Mouse (Mus musculus) thymus, adult 2 months (tissue): ENCODE results near the gene Tbc1d2b. TPM values are rescaled to one million over a fixed set of nuclear protein-coding genes. Genes with fewer than 3 reads are reported as not detected.

ENCODE experiments used
- DNase-seq: peaks from one replicate; pipeline ENCODE4 v3.0.0; 2021
- H3K27ac ChIP-seq: fragments of 200-500 bp; 2 replicates; pipeline ENCODE4 v1.5.1; 2012; ENCODE audit warnings: low read length, control low read depth; ENCODE audit not compliant: control insufficient read depth, insufficient read depth
- H3K27me3 ChIP-seq: fragments of 200-500 bp; 2 replicates; pipeline ENCODE4 v1.6.1; 2012; ENCODE audit warnings: mild to moderate bottlenecking, low read length, moderate library complexity, mixed read lengths; ENCODE audit not compliant: control insufficient read depth, insufficient read depth
- H3K36me3 ChIP-seq: fragments of 200-500 bp; 2 replicates; pipeline ENCODE4 v1.6.1; 2012; ENCODE audit warnings: mild to moderate bottlenecking, low read length, moderate library complexity; ENCODE audit not compliant: control insufficient read depth, insufficient read depth
- H3K4me1 ChIP-seq: fragments of 200-500 bp; replicated peaks from 2 replicates; pipeline ENCODE4 v1.6.1; 2012; ENCODE audit warnings: low read length; ENCODE audit not compliant: control insufficient read depth, insufficient read depth
- H3K4me3 ChIP-seq: fragments of 200-500 bp; 2 replicates; pipeline ENCODE4 v1.5.1; 2012; ENCODE audit warnings: mild to moderate bottlenecking, low read length, control low read depth, moderate library complexity; ENCODE audit not compliant: control insufficient read depth, insufficient read depth
- CTCF ChIP-seq: fragments of 200-500 bp; IDR thresholded peaks from 2 replicates; pipeline ENCODE4 v1.5.1; 2012; ENCODE audit warnings: mild to moderate bottlenecking, control low read depth, low read length, moderate library complexity, borderline replicate concordance; ENCODE audit not compliant: control insufficient read depth, poor library complexity, insufficient read depth; ENCODE audit errors: extremely low read depth
- POLR2A ChIP-seq: fragments of 200-500 bp; IDR thresholded peaks from 2 replicates; pipeline ENCODE4 v1.6.1; 2012; ENCODE audit warnings: mild to moderate bottlenecking, low read length, control low read depth, moderate library complexity; ENCODE audit not compliant: control insufficient read depth, poor library complexity, insufficient read depth; ENCODE audit errors: extremely low read depth
- WGBS: fragments of 180-500 bp; shearing (Covaris S2); methylation state at CpG from one replicate; pipeline ENCODE4 v1.1.7; 2018; 5-methylcytosine and 5-hydroxymethylcytosine counted together
- polyA plus RNA-seq: library from polyadenylated mRNA; depleted of rRNA; stranded (reverse); fragments of >200 nt; gene quantifications from 2 replicates; pipeline ENCODE4 v1.2.3, GENCODE M21; 2012

Tbc1d2b gene
- polyA plus RNA-seq, 1 experiment = 59.1 TPM

- DNase-seq = no peak
- H3K4me3 ChIP-seq = no peak overlapping the region
- H3K36me3 ChIP-seq = peaks cover 32% of the 10 kb centered on the region
- TF ChIP-seq POLR2A (no peak), CTCF (no peak)
- no peaks in the 10 kb centered on the region for H3K4me1 ChIP-seq
- 95% methylated on average over 5 of the region's 5 CpGs for WGBS
- no peak overlapping the region for H3K27ac ChIP-seq
- no peaks in the 10 kb centered on the region for H3K27me3 ChIP-seq
Observed at GRCm38 (mm10) chr9:90203233-90203632, 67.4 kb downstream of the Tbc1d2b start.

GRCm38 (mm10) chr9:90201541-90201940 lies 69.1 kb downstream of the Tbc1d2b start:
- WGBS = 92% methylated on average over 4 of the region's 4 CpGs

GRCm38 (mm10) chr9:90201096-90201495 lies 69.5 kb downstream of the Tbc1d2b start:
- Histone ChIP-seq H3K27ac (no peak overlapping the region), H3K36me3 (peaks cover 25% of the 10 kb centered on the region), H3K27me3 (no peaks in the 10 kb centered on the region), H3K4me3 (no peak overlapping the region), H3K4me1 (no peaks in the 10 kb centered on the region)
- no peak for DNase-seq
- WGBS = 95% methylated on average over 7 of the region's 7 CpGs
- no peak for TF ChIP-seq POLR2A
- TF ChIP-seq CTCF = no peak

More at GRCm38 (mm10) chr9:90201541-90201940, 69.1 kb downstream of the Tbc1d2b start:
- H3K4me3 ChIP-seq = no peak overlapping the region
- no peak overlapping the region for H3K27ac ChIP-seq
- DNase-seq = no peak
- TF ChIP-seq POLR2A = no peak
- TF ChIP-seq CTCF = no peak
- peaks cover 25% of the 10 kb centered on the region for H3K36me3 ChIP-seq
- H3K4me1 ChIP-seq = no peaks in the 10 kb centered on the region
- H3K27me3 ChIP-seq = no peaks in the 10 kb centered on the region

GRCm38 (mm10) chr9:90200501-90200900 lies 70.1 kb downstream of the Tbc1d2b start:
- Histone ChIP-seq H3K36me3 (peaks cover 22% of the 10 kb centered on the region), H3K27ac (no peak overlapping the region), H3K27me3 (no peaks in the 10 kb centered on the region), H3K4me1 (no peaks in the 10 kb centered on the region), H3K4me3 (no peak overlapping the region)
- no peak for TF ChIP-seq POLR2A
- TF ChIP-seq CTCF = no peak
- no peak for DNase-seq
- WGBS = 98% methylated on average over 4 of the region's 4 CpGs

GRCm38 (mm10) chr9:90199611-90200010 lies 71.0 kb downstream of the Tbc1d2b start:
- Histone ChIP-seq H3K27me3 (no peaks in the 10 kb centered on the region), H3K4me3 (no peak overlapping the region), H3K27ac (no peak overlapping the region), H3K4me1 (no peaks in the 10 kb centered on the region), H3K36me3 (peaks cover 15% of the 10 kb centered on the region)
- WGBS = 95% methylated on average over 18 of the region's 18 CpGs
- TF ChIP-seq POLR2A = no peak
- TF ChIP-seq CTCF = no peak
- no peak for DNase-seq

GRCm38 (mm10) chr9:90198531-90199449 lies 71.8 kb downstream of the Tbc1d2b start:
- Histone ChIP-seq H3K4me1 (no peaks in the 10 kb centered on the region), H3K36me3 (peaks cover 7% of the 10 kb centered on the region), H3K4me3 (no peak overlapping the region), H3K27ac (no peak overlapping the region), H3K27me3 (no peaks in the 10 kb centered on the region)
- no peak for DNase-seq
- TF ChIP-seq CTCF = no peak
- TF ChIP-seq POLR2A = no peak
- 72% methylated on average over 10 of the region's 10 CpGs for WGBS
